ENCODE assay signal across 23 mouse cellular contexts in genomic region chr1:106042221-106042620, GRCm38 (mm10). TPM values are rescaled to one million over a fixed set of nuclear protein-coding genes. Genes with fewer than 3 reads are reported as not detected.
DNase-seq lines count a peak whose midpoint lies in the region; ATAC-seq and TF ChIP-seq lines count a peak whose summit lies in the region.
"Had no signal": no experiment of that assay in that cellular context is flagged by ENCODE, and none has a peak within 500 bp of the region (broad histone marks: within the 10 kb centered on the region; RNA-seq: fewer than 3 reads in every experiment).

No protein-coding gene starts in this region.

- no peaks in the 10 kb centered on the region for H3K27me3 ChIP-seq in intestine, embryonic 14.5 days (replicated peaks; ENCODE audit: control insufficient read depth, insufficient read depth, low read length)
- H3K27me3 ChIP-seq in intestine, embryonic 16.5 days (replicated peaks; ENCODE audit: control insufficient read depth, insufficient read depth, low read length): no peaks in the 10 kb centered on the region
- no peaks in the 10 kb centered on the region for H3K27me3 ChIP-seq in stomach, postnatal 0 days (ENCODE audit: control insufficient read depth, insufficient read depth, low read length)
- H3K27me3 ChIP-seq: embryonic facial prominence, embryonic 15.5 days; heart, embryonic 15.5 days; hindbrain, embryonic 12.5 days; intestine, embryonic 15.5 days had no signal

- TF ChIP-seq CTCF in stomach, postnatal 0 days (IDR thresholded peaks at IDR 0.05; ENCODE audit: low read depth): no peak

- H3K36me3 ChIP-seq in intestine, embryonic 14.5 days (ENCODE audit: control insufficient read depth, insufficient read depth, low read length): no peaks in the 10 kb centered on the region
- no peaks in the 10 kb centered on the region for H3K36me3 ChIP-seq in intestine, embryonic 16.5 days (ENCODE audit: control insufficient read depth, insufficient read depth, low read length)
- H3K36me3 ChIP-seq in stomach, postnatal 0 days (ENCODE audit: control insufficient read depth, insufficient read depth, low read length): no peaks in the 10 kb centered on the region
- H3K36me3 ChIP-seq: embryonic facial prominence, embryonic 15.5 days; forebrain, embryonic 10.5 days; heart, embryonic 15.5 days; hindbrain, embryonic 12.5 days; intestine, embryonic 15.5 days had no signal

- H3K27ac ChIP-seq in intestine, embryonic 14.5 days (ENCODE audit: low read depth): no peak overlapping the region
- no peak overlapping the region for H3K27ac ChIP-seq in intestine, embryonic 16.5 days (ENCODE audit: low read length)
- no peak overlapping the region for H3K27ac ChIP-seq in stomach, postnatal 0 days (replicated peaks)
- H3K27ac ChIP-seq: embryonic facial prominence, embryonic 15.5 days; forebrain, embryonic 10.5 days; gastrocnemius, adult 2 months; hindbrain, embryonic 12.5 days; intestine, embryonic 15.5 days had no signal

- no peak for ATAC-seq in intestine, embryonic 14.5 days (replicated peaks; ENCODE audit: low FRiP score, low TSS enrichment, low read depth)
- no peak for ATAC-seq in intestine, embryonic 16.5 days
- ATAC-seq in stomach, postnatal 0 days (ENCODE audit: low FRiP score, low TSS enrichment): no peak
- ATAC-seq: CD4-positive, CD25-positive, alpha-beta regulatory T cell, adult 4 months; intestine, embryonic 15.5 days had no signal

- WGBS in intestine, embryonic 14.5 days: 92% methylated on average over 9 of the region's 9 CpGs
- 90% methylated on average over 9 of the region's 9 CpGs for WGBS in intestine, embryonic 16.5 days
- 89% methylated on average over 9 of the region's 9 CpGs for WGBS in stomach, postnatal 0 days

- no peak overlapping the region for H3K9ac ChIP-seq in intestine, embryonic 14.5 days (ENCODE audit: low read length)
- no peak overlapping the region for H3K9ac ChIP-seq in intestine, embryonic 16.5 days (ENCODE audit: low read depth, low read length)
- H3K9ac ChIP-seq in stomach, postnatal 0 days (ENCODE audit: low read length): no peak overlapping the region
- H3K9ac ChIP-seq: embryonic facial prominence, embryonic 15.5 days; heart, embryonic 15.5 days; hindbrain, embryonic 12.5 days; intestine, embryonic 15.5 days had no signal

- DNase-seq in cerebellum, postnatal 25 days: peak; percentile 31 to 49
- DNase-seq in cerebellum, adult 18-20 months: no peak
- DNase-seq in intestine, embryonic 14.5 days (ENCODE audit: low spot score): peak; percentile 35
- peak; percentile 19 for DNase-seq in 3T3-L1 (ENCODE audit: low read depth, low spot score)
- DNase-seq in stomach, postnatal 0 days (ENCODE audit: low spot score): peak; percentile 6
- DNase-seq: adrenal gland, adult 8-10 months; B cell, adult 2 months; cerebellum, adult 11-12 months; embryo, embryonic 11 days; gastrocnemius, adult 2 months; gastrocnemius, postnatal 25 days; heart, postnatal 4 days; kidney, adult 2 months had no signal

- H3K4me1 ChIP-seq in intestine, embryonic 14.5 days (replicated peaks; ENCODE audit: control insufficient read depth, insufficient read depth, low read length): no peaks in the 10 kb centered on the region
- H3K4me1 ChIP-seq in intestine, embryonic 16.5 days (ENCODE audit: control insufficient read depth, insufficient read depth, low read length): no peaks in the 10 kb centered on the region
- no peaks in the 10 kb centered on the region for H3K4me1 ChIP-seq in stomach, postnatal 0 days (replicated peaks; ENCODE audit: control insufficient read depth, insufficient read depth)
- H3K4me1 ChIP-seq: forebrain, embryonic 10.5 days; hindbrain, embryonic 12.5 days; intestine, embryonic 15.5 days had no signal

- no peak overlapping the region for H3K4me3 ChIP-seq in intestine, embryonic 14.5 days (ENCODE audit: low read depth, low read length)
- no peak overlapping the region for H3K4me3 ChIP-seq in intestine, embryonic 16.5 days (ENCODE audit: low read length)
- no peak overlapping the region for H3K4me3 ChIP-seq in stomach, postnatal 0 days (ENCODE audit: low read depth, low read length)
- H3K4me3 ChIP-seq: embryonic facial prominence, embryonic 15.5 days; erythroblast, embryonic 14.5 days; forebrain, embryonic 10.5 days; gastrocnemius, adult 2 months; heart, embryonic 15.5 days; hindbrain, embryonic 12.5 days; intestine, embryonic 15.5 days had no signal

- TF ChIP-seq EP300 in stomach, postnatal 0 days (optimal IDR thresholded peaks at IDR 0.05): no peak

- no peaks in the 10 kb centered on the region for H3K9me3 ChIP-seq in intestine, embryonic 14.5 days (ENCODE audit: control insufficient read depth, low read length)
- no peaks in the 10 kb centered on the region for H3K9me3 ChIP-seq in intestine, embryonic 16.5 days (ENCODE audit: control insufficient read depth, low read length)
- H3K9me3 ChIP-seq in stomach, postnatal 0 days (ENCODE audit: control insufficient read depth, low read length): no peaks in the 10 kb centered on the region
- H3K9me3 ChIP-seq: embryonic facial prominence, embryonic 15.5 days; forebrain, embryonic 10.5 days; G1E; heart, embryonic 15.5 days; hindbrain, embryonic 12.5 days; intestine, embryonic 15.5 days had no signal

- no peak overlapping the region for H3K4me2 ChIP-seq in intestine, embryonic 14.5 days (ENCODE audit: low read length)
- no peak overlapping the region for H3K4me2 ChIP-seq in intestine, embryonic 16.5 days (ENCODE audit: low read depth, low read length)
- H3K4me2 ChIP-seq in stomach, postnatal 0 days (replicated peaks; ENCODE audit: low read depth): no peak overlapping the region
- H3K4me2 ChIP-seq: embryonic facial prominence, embryonic 15.5 days; heart, embryonic 11.5 days; heart, embryonic 15.5 days; hindbrain, embryonic 12.5 days; intestine, embryonic 15.5 days had no signal

RNA-seq across cellular contexts. Expression of gene Zcchc2, which starts 52.0 kb away (rescaled TPM):
- polyA plus RNA-seq in intestine, embryonic 14.5 days (2014; fragmentation: Nextera tagmentation; extraction: Ambion mirVana): 3.5 and 4.0 TPM in 2 replicates
- 1.8 and 2.0 TPM in 2 replicates for polyA plus RNA-seq in intestine, embryonic 16.5 days (2015; fragmentation: Nextera tagmentation; extraction: Ambion mirVana)
- polyA plus RNA-seq in stomach, postnatal 0 days (2015; fragmentation: Nextera tagmentation; extraction: Ambion mirVana): 1.2 and 1.5 TPM in 2 replicates

Comparison
In these comparisons a context has a peak if more than half of its experiments do, and no peak if none do; other contexts are left out.
1. DNase-seq: peak in cerebellum, postnatal 25 days (2 of 2), intestine, embryonic 14.5 days (single experiment), 3T3-L1 (single experiment) and stomach, postnatal 0 days (single experiment); none in cerebellum, adult 18-20 months (0 of 2).